Mouse (Mus musculus) myocyte (in vitro differentiated cells): ENCODE results near the gene Mpzl2.

Experiments
- CEBPB ChIP-seq: IDR thresholded peaks from 2 replicates; pipeline ENCODE4 v1.6.1; 2011; ENCODE audit warnings: mild to moderate bottlenecking, moderate library complexity; ENCODE audit not compliant: poor library complexity, insufficient read depth, severe bottlenecking
- E2F4 ChIP-seq: IDR thresholded peaks from one replicate; pipeline ENCODE4 v1.6.1; 2011; ENCODE audit warnings: mild to moderate bottlenecking, control low read depth, moderate library complexity; ENCODE audit not compliant: insufficient read depth
- MAX ChIP-seq: IDR thresholded peaks from one replicate; pipeline ENCODE4 v1.6.1; 2011; ENCODE audit warnings: low read depth, mild to moderate bottlenecking, control low read depth
- POLR2A ChIP-seq: IDR thresholded peaks from one replicate; pipeline ENCODE4 v1.6.1; 2011; ENCODE audit warnings: low read depth, mild to moderate bottlenecking, control low read depth, moderate library complexity; ENCODE audit not compliant: insufficient read length
- POLR2AphosphoS2 ChIP-seq: IDR thresholded peaks from one replicate; pipeline ENCODE4 v1.6.1; 2011; ENCODE audit warnings: low read depth, control low read depth; ENCODE audit not compliant: insufficient read length
- REST ChIP-seq: IDR thresholded peaks from one replicate; pipeline ENCODE4 v1.6.1; 2011; ENCODE audit warnings: mild to moderate bottlenecking, control low read depth, moderate library complexity; ENCODE audit not compliant: insufficient read depth, insufficient read length
- TCF12 ChIP-seq: IDR thresholded peaks from one replicate; pipeline ENCODE4 v1.6.1; 2011; ENCODE audit warnings: mild to moderate bottlenecking, control low read depth; ENCODE audit not compliant: poor library complexity, insufficient read depth, severe bottlenecking
- TCF3 ChIP-seq: IDR thresholded peaks from one replicate; pipeline ENCODE4 v1.6.1; 2011; ENCODE audit warnings: low read depth, control low read depth; ENCODE audit not compliant: insufficient read length
- USF1 ChIP-seq: IDR thresholded peaks from one replicate; pipeline ENCODE4 v1.6.1; 2011; ENCODE audit warnings: low read depth, mild to moderate bottlenecking, control low read depth, moderate library complexity

DNA sequence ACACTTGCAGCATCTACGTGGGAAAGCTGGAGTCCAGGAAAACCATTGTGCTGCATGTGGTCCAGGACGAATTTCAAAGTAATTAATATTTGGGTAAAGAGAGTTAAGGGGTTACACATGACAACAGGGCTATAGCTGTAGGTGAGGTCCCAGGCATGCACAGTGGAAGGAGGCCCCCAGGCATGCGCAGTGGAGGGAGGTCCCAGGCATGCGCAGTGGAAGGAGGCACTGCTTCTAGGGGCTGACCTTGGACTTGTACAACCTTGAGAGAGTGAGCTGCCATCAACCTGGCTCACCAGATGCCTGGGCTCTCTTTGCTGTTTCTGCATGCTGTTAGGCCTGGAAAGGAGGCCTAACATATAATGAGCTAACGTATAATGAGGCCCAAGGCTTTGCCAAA, 58.3 kb downstream of the Mpzl2 start:
- no peak for TF ChIP-seq E2F4
- TF ChIP-seq MAX: no peak
- no peak for TF ChIP-seq POLR2A
- TF ChIP-seq USF1: no peak
- TF ChIP-seq TCF3: no peak
- no peak for TF ChIP-seq POLR2AphosphoS2
- TF ChIP-seq REST: no peak
- TF ChIP-seq CEBPB: no peak
- no peak for TF ChIP-seq TCF12
